Mouse (Mus musculus) erythroblast, adult 5-6 weeks (primary cell): ENCODE data around the gene Adamtsl1. TPM values are rescaled to one million over a fixed set of nuclear protein-coding genes. Genes with fewer than 3 reads are reported as not detected.

ENCODE experiments used
- ATAC-seq: replicated peaks from 2 replicates; pipeline ENCODE4 v1.8.0; 2016; ENCODE audit warnings: moderate number of reproducible peaks, mild to moderate bottlenecking, moderate TSS enrichment, inconsistent platforms; ENCODE audit not compliant: poor library complexity, low FRiP score, severe bottlenecking
- total RNA-seq, 2 experiments: library from RNA; stranded (forward) in 1 of 2; stranded (reverse) in 1 of 2; fragments of 150-400 nt in 1 of 2; fragments of 200-764, 138-1000 nt in 1 of 2; gene quantifications; 2 replicates each; pipeline versions ENCODE4 v1.2.3 to v1.2.4; 2015 to 2017; ENCODE audit warnings: low replicate concordance in 2 of 2

Adamtsl1 gene
- total RNA-seq, 2 experiments from 2014 or later: not detected

DNA sequence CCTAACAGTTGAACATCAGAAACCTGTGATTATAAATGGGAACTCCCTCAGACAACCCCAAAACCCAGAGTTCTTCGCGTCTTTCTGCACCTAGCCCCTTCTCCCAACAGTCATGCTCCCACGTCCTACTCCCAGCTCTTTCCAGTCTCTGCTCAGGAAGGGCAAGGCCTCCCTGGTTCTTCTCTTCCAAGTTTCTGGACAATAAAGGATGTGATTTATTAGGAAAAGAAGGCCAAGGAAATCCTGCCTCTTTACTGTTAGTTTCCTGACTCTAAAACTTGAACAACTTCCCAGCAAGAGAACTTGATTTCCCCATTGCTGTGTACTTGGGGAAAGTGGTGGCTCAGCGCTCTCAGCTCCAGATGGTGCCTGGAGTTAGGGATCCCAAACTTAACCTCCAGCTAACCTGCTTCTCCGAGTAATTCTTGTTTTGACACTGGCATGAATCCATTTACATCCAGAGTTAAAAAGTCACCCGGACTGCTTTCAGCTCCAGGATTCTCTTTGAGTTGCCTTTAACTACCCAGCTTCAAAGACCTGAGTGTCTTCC, 823.3 kb downstream of the Adamtsl1 start:
- ATAC-seq: no peak

- no peak for ATAC-seq
Measured at GRCm38 (mm10) chr4:86349341-86349740, 835.4 kb downstream of the Adamtsl1 start.

DNA sequence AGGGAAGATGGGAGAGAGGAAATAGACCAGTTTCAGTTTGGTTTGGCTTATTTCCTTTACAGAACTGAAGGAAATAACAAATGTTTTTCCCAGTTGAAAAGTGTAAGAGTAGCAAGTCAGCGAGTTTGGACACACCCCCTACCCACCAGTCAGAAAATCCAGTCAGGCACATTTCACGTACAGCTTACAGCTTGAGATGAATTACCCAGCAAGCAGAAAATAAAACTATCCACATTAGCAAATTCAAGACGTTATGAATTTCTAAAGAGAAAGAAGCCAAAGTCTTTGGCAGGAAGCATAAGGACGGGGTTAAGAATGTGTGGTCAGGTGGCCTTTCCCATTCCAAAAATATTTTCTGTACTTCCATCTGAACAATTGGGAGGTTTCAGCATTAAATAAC, 838.1 kb downstream of the Adamtsl1 start:
- no peak for ATAC-seq

GRCm38 (mm10) chr4:86353550-86353949, 839.6 kb downstream of the Adamtsl1 start:
- ATAC-seq: no peak

DNA sequence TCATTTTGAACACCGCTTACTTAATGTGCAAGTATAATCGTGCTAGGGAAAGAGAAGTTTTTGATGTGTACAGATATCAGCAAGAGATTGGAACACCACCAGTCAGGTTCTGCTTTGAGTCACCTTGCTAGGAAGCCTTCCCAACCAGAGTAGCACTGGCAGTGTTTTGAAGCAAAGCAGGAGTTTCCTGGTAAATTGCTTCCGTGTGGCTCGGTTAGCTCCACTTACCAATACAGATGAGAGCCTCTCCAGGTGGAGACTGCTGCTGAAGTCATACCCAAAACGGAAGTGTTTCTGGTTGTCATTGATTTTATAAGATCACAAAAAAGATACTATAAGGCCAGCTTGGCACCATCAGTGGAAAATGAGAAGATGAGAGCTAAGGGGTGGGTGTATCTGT, 845.4 kb downstream of the Adamtsl1 start:
- ATAC-seq: no peak

- no peak for ATAC-seq
Measured at GRCm38 (mm10) chr4:86369055-86369454, 855.1 kb downstream of the Adamtsl1 start.

DNA sequence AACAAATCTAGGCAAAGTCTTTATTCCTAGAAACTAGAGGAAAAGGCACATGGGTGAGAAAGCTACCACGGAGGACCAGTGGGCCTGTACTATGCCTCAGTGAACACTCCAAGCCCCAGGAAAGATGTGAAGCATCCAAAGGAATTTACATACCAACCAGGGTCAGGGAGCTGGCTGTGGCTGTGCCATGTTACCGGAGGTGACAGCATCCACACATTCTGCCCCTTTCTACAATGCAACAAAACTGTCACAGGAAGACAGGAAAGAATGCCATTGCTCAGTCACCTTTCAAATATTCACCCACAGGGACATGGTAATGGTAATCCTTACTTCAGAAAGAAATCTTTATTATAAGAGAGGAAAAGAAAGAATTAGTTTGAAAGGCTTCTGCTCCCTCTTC, 859.2 kb downstream of the Adamtsl1 start:
- ATAC-seq: no peak

- no peak for ATAC-seq
Measured at GRCm38 (mm10) chr4:86383124-86383523, 869.2 kb downstream of the Adamtsl1 start.

- no peak for ATAC-seq
Measured at GRCm38 (mm10) chr4:86385121-86385520, 871.1 kb downstream of the Adamtsl1 start.

GRCm38 (mm10) chr4:86388430-86388829, 874.5 kb downstream of the Adamtsl1 start:
- ATAC-seq: no peak

DNA sequence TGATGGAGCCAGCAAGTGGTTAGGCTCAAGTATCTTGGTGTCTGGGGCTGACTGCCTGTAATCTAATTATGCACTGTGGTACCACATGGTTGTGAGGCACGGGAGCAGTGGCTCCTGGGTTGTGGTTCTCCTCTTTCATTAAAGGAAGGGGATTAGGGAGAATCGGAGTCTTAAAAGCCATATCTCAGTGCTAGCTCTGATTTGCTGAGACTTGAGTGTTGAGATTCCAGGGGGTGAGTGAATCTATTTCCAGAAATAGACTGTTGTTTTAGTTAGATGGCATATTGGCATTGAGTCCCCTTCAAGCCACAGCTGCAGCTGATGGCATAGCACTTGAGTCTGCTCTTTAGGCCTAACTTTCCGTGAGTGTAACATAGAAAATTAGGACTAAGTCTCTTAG, 877.2 kb downstream of the Adamtsl1 start:
- no peak for ATAC-seq

DNA sequence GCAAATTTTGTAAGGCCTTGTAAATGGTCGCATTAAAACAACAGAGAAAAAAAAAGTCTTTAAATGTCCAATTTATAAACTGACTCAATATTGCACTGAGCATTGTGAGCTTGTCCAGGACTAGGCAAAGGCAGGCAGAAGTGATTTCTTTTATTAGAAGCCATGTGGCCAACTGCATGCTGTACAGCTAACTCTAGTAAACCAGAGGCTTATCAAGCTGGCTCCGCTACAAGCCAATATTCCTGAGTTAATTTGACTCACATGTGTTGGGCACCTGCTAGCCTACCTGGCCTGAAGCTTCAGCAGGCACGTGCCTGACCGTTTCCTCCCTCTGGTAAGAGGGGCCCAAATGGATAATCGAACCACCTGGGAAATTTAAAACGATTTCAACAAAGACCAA, 881.7 kb downstream of the Adamtsl1 start:
- no peak for ATAC-seq

- no peak for ATAC-seq
Measured at GRCm38 (mm10) chr4:86396672-86397288, 882.8 kb downstream of the Adamtsl1 start.

DNA sequence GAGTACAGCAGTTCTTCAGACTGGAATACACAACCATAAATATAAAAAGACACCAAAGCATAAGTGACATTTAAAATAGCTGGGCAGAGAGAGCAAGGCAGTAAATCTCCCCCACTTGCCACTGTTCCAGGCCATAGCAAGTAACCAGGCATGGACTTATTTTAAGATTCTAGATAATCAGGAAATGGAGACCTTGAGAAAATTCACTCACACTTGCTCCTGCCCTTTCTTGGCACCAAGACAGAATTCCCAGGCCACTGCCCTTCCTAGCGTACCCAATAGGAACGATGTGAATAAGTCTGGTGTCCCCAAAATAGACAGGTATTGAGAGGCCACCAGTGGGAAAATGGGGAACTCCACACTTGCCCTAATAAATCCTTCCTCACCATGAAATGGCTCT, 883.5 kb downstream of the Adamtsl1 start:
- no peak for ATAC-seq

GRCm38 (mm10) chr4:86401116-86401515, 887.1 kb downstream of the Adamtsl1 start:
- ATAC-seq: no peak

DNA sequence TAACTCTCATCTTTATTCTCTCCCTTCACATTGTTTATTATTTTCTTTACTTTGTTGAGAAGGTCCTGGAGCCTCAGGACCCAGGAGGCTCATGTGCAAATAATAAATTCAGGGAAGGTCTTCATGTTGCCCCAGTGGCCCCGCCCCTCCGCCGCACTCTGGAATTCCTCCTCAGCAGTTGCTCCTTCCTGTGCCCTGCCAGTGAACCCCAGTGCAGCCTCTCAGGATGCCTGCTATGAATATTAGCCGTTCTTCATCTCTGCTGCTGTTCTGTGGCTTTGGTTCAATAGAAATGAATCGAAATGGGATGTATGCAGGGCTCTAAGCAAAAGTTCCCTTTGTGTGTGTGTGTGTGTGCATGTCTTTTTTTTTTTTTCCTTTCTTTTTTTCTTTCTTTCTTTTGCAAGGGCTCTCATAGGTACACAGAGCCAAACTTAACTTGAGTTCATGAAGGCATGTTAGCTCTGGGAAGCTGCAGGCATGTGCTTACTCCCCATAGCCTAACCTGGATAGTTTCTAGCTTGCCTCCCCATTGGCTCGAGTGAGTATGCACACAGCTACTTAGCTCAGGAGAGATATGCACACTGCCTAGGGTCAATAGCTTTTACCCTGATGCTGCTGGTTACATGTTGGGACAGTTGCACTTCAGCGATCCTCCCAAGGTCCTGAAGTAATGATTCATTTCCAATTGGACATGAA, 892.7 kb downstream of the Adamtsl1 start:
- ATAC-seq: no peak

DNA sequence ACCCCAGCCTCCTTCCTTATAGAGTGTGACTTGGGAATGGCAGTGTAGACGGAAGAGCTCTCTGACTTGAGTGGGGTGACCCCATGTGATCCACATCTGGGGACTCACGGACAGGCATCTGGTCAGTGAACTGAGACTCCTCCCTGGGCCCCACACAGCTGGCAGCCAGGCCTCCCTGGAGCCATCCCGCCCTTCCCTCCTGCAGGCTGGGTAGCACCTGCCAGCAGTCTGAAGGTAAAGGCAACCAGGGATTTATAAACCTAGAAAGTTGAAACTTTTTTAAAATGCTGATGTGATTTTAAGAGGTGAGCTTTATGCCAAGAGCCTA, 893.2 kb downstream of the Adamtsl1 start:
- ATAC-seq: no peak

GRCm38 (mm10) chr4:86408421-86408820, 894.4 kb downstream of the Adamtsl1 start:
- ATAC-seq: no peak

DNA sequence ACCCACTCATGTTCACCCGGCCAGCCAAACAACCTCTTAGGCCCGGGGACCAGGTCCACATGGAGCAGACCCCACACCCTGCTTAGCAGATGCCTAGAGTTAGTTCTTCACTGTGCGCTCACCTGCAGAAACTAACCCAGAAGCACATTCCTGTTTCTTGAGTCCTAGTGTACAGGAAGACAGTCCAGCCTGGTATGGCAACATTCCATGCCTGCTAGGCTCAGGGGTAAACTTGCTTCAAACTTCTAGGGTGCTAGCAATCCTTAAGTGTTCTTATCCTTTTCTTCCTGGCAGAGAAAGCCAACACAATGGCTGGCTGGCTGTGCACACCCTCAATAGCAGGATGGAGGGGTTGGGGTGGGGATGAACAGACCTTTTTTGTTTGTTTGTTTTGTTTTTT, 897.0 kb downstream of the Adamtsl1 start:
- no peak for ATAC-seq

GRCm38 (mm10) chr4:86413388-86413787, 899.4 kb downstream of the Adamtsl1 start:
- ATAC-seq: no peak

DNA sequence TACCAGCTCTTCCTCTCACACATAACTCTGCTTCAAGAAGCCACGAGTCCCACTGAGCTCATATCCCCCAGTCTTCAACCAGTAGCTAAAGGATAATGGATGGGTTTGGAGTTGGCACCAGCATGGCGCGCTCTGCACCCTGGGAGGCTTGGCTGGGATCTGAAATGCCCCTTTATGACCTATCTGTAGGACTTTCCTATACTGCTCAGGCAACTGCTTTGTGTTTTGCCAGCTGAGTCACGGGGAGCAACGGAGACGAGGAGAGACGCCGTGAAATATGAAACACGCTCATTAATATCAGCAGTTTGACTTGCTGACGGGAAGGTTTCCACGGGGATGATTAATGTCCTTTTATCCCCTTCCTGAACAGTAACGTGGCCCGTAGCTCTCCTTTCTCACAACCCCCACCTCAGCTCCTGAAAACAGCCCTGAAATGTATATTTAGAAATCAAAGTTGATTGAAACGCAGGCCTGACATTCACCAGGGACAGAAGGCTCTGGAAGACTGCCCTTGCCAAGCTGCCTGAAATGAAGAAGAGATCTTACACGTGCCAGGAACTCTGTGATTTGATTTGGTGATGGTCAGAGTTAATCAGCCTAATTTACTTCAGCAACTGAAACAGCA, 902.5 kb downstream of the Adamtsl1 start:
- no peak for ATAC-seq
